Mouse (Mus musculus) erythroblast, embryonic 14.5 days (primary cell): ENCODE data around the gene Cpb1. TPM values are rescaled to one million over a fixed set of nuclear protein-coding genes. Genes with fewer than 3 reads are reported as not detected.

Experiments used
- H3K27me3 ChIP-seq: 2 replicates; pipeline ENCODE4 v1.6.1; 2012; ENCODE audit warnings: inconsistent platforms; ENCODE audit not compliant: control insufficient read depth
- H3K36me3 ChIP-seq: 2 replicates; pipeline ENCODE4 v1.6.1; 2012; ENCODE audit warnings: mild to moderate bottlenecking, inconsistent platforms; ENCODE audit not compliant: control insufficient read depth
- H3K4me1 ChIP-seq: 2 replicates; pipeline ENCODE4 v1.6.1; 2012; ENCODE audit warnings: inconsistent platforms; ENCODE audit not compliant: control insufficient read depth
- H3K4me3 ChIP-seq: replicated peaks from 2 replicates; pipeline ENCODE3; 2012; ENCODE audit warnings: moderate library complexity, mild to moderate bottlenecking, inconsistent platforms
- H3K9me3 ChIP-seq: 2 replicates; pipeline ENCODE4 v1.6.1; 2012; ENCODE audit warnings: low read length, inconsistent platforms, mixed read lengths; ENCODE audit not compliant: control insufficient read depth
- GATA1 ChIP-seq: IDR thresholded peaks from 2 replicates; pipeline ENCODE4 v1.6.1; 2012; ENCODE audit warnings: low read length, inconsistent platforms, mixed read lengths
- TAL1 ChIP-seq: IDR thresholded peaks from 3 replicates; pipeline ENCODE4 v1.6.1; 2012; ENCODE audit warnings: low read length, inconsistent platforms, mixed read lengths
- polyA plus RNA-seq: library from polyadenylated mRNA; stranded (reverse); fragments of >175 nt; gene quantifications from 2 replicates; pipeline ENCODE4 v1.2.3, GENCODE M21; 2012

Cpb1 gene
- not detected in 2 replicates for polyA plus RNA-seq

- no peak within 1 kb of the TSS for H3K4me3 ChIP-seq
- TF ChIP-seq GATA1 (no peak), TAL1 (no peak)
- no peaks in the 10 kb centered on the region for H3K27me3 ChIP-seq
- H3K4me1 ChIP-seq: no peaks in the 10 kb centered on the region
- no peaks in the 10 kb centered on the region for H3K9me3 ChIP-seq
- no peaks in the 10 kb centered on the region for H3K36me3 ChIP-seq
Observed at GRCm38 (mm10) chr3:20275633-20276032, at the start of gene Cpb1. TSS of gene Cpb1 (minus strand) at chr3:20275733.

- Histone ChIP-seq H3K4me3 (no peak overlapping the region), H3K4me1 (no peaks in the 10 kb centered on the region)
- TF ChIP-seq TAL1: no peak
- TF ChIP-seq GATA1: no peak
Observed at GRCm38 (mm10) chr3:20317233-20317632, 41.7 kb upstream of the Cpb1 start.

GRCm38 (mm10) chr3:20309142-20309541, 33.6 kb upstream of the Cpb1 start:
- Histone ChIP-seq H3K36me3 (no peaks in the 10 kb centered on the region), H3K27me3 (no peaks in the 10 kb centered on the region), H3K9me3 (no peaks in the 10 kb centered on the region), H3K4me1 (no peaks in the 10 kb centered on the region), H3K4me3 (no peak overlapping the region)
- no peak for TF ChIP-seq TAL1
- TF ChIP-seq GATA1: no peak

More at GRCm38 (mm10) chr3:20317233-20317632, 41.7 kb upstream of the Cpb1 start:
- Histone ChIP-seq H3K36me3 (no peaks in the 10 kb centered on the region), H3K27me3 (no peaks in the 10 kb centered on the region), H3K9me3 (peaks cover 2% of the 10 kb centered on the region; the same call in 1 of the 2 replicates)

- H3K27me3 ChIP-seq: no peaks in the 10 kb centered on the region
- TF ChIP-seq TAL1 (no peak), GATA1 (no peak)
- no peaks in the 10 kb centered on the region for H3K9me3 ChIP-seq
- no peak overlapping the region for H3K4me3 ChIP-seq
- H3K4me1 ChIP-seq: no peaks in the 10 kb centered on the region
- no peaks in the 10 kb centered on the region for H3K36me3 ChIP-seq
Observed at GRCm38 (mm10) chr3:20307256-20307655, 31.7 kb upstream of the Cpb1 start.

GRCm38 (mm10) chr3:20304758-20305352, 29.3 kb upstream of the Cpb1 start:
- no peaks in the 10 kb centered on the region for H3K4me1 ChIP-seq
- no peaks in the 10 kb centered on the region for H3K36me3 ChIP-seq
- H3K9me3 ChIP-seq: no peaks in the 10 kb centered on the region
- no peak for TF ChIP-seq GATA1
- TF ChIP-seq TAL1: no peak
- no peaks in the 10 kb centered on the region for H3K27me3 ChIP-seq
- H3K4me3 ChIP-seq: no peak overlapping the region

GRCm38 (mm10) chr3:20295546-20295945, 20.0 kb upstream of the Cpb1 start:
- H3K9me3 ChIP-seq: no peaks in the 10 kb centered on the region
- no peaks in the 10 kb centered on the region; the same call in 1 of the 2 replicates for H3K4me1 ChIP-seq
- H3K4me3 ChIP-seq: no peak overlapping the region
- H3K36me3 ChIP-seq: no peaks in the 10 kb centered on the region
- H3K27me3 ChIP-seq: no peaks in the 10 kb centered on the region
- TF ChIP-seq TAL1 (no peak), GATA1 (no peak)

- H3K27me3 ChIP-seq: no peaks in the 10 kb centered on the region
- no peaks in the 10 kb centered on the region for H3K36me3 ChIP-seq
- TF ChIP-seq TAL1 (no peak), GATA1 (no peak)
- no peak overlapping the region for H3K4me3 ChIP-seq
- no peaks in the 10 kb centered on the region; the same call in 1 of the 2 replicates for H3K4me1 ChIP-seq
- no peaks in the 10 kb centered on the region for H3K9me3 ChIP-seq
Observed at GRCm38 (mm10) chr3:20294542-20295348, 19.2 kb upstream of the Cpb1 start.

- H3K36me3 ChIP-seq: no peaks in the 10 kb centered on the region
- TF ChIP-seq GATA1 (no peak), TAL1 (no peak)
- H3K9me3 ChIP-seq: no peaks in the 10 kb centered on the region
- H3K4me3 ChIP-seq: no peak overlapping the region
- H3K4me1 ChIP-seq: no peaks in the 10 kb centered on the region
- no peaks in the 10 kb centered on the region for H3K27me3 ChIP-seq
Observed at GRCm38 (mm10) chr3:20291370-20291769, 15.8 kb upstream of the Cpb1 start.

GRCm38 (mm10) chr3:20288761-20289160, 13.2 kb upstream of the Cpb1 start:
- Histone ChIP-seq H3K9me3 (no peaks in the 10 kb centered on the region), H3K36me3 (no peaks in the 10 kb centered on the region), H3K4me1 (no peaks in the 10 kb centered on the region), H3K27me3 (no peaks in the 10 kb centered on the region), H3K4me3 (no peak overlapping the region)
- no peak for TF ChIP-seq GATA1
- no peak for TF ChIP-seq TAL1

GRCm38 (mm10) chr3:20281796-20282195, 6.3 kb upstream of the Cpb1 start:
- Histone ChIP-seq H3K4me1 (no peaks in the 10 kb centered on the region), H3K27me3 (no peaks in the 10 kb centered on the region), H3K36me3 (no peaks in the 10 kb centered on the region), H3K4me3 (no peak overlapping the region), H3K9me3 (no peaks in the 10 kb centered on the region)
- TF ChIP-seq TAL1 (no peak), GATA1 (no peak)
